Mouse (Mus musculus) neural tube, embryonic 15.5 days (tissue): Measurements from ENCODE around the gene Slc15a5. TPM values are rescaled to one million over a fixed set of nuclear protein-coding genes. Genes with fewer than 3 reads are reported as not detected.

Source experiments
- ATAC-seq: fragments of 200-750 bp; cut with Nextera tagmentation; 2 replicates; pipeline ENCODE4 v1.8.0; 2017; ENCODE audit warnings: mild to moderate bottlenecking, moderate TSS enrichment, moderate library complexity; ENCODE audit not compliant: low FRiP score
- H3K27ac ChIP-seq: fragments of 300-500 bp; sonication (generic); replicated peaks from 2 replicates; pipeline ENCODE4 v1.5.1; 2015; ENCODE audit warnings: mild to moderate bottlenecking, inconsistent platforms
- H3K27me3 ChIP-seq: fragments of 300-500 bp; sonication (generic); replicated peaks from 2 replicates; pipeline ENCODE4 v1.6.1; 2015; ENCODE audit warnings: inconsistent platforms
- H3K36me3 ChIP-seq: fragments of 300-500 bp; sonication (generic); 2 replicates; pipeline ENCODE4 v1.6.1; 2015; ENCODE audit warnings: inconsistent platforms
- H3K4me1 ChIP-seq: fragments of 300-500 bp; sonication (generic); 2 replicates; pipeline ENCODE4 v1.6.1; 2015; ENCODE audit warnings: inconsistent platforms
- H3K4me2 ChIP-seq: fragments of 300-500 bp; sonication (generic); 2 replicates; pipeline ENCODE4 v1.6.1; 2015; ENCODE audit warnings: inconsistent platforms, mild to moderate bottlenecking, moderate library complexity
- H3K4me3 ChIP-seq: fragments of 300-500 bp; sonication (generic); replicated peaks from 2 replicates; pipeline ENCODE4 v1.5.1; 2015; ENCODE audit warnings: mild to moderate bottlenecking, inconsistent platforms
- H3K9ac ChIP-seq: fragments of 300-500 bp; sonication (generic); replicated peaks from 2 replicates; pipeline ENCODE4 v1.6.1; 2015; ENCODE audit warnings: mild to moderate bottlenecking, inconsistent platforms
- H3K9me3 ChIP-seq: fragments of 300-500 bp; sonication (generic); replicated peaks from 2 replicates; pipeline ENCODE4 v1.6.1; 2016; ENCODE audit warnings: inconsistent platforms
- WGBS: fragments of 180-500 bp; shearing (Covaris S2); methylation state at CpG from one replicate; pipeline ENCODE4 v1.1.7; 2015; ENCODE audit warnings: mixed read lengths; 5-methylcytosine and 5-hydroxymethylcytosine counted together
- polyA plus RNA-seq: library from polyadenylated mRNA; unstranded; fragments of >200 nt; fragmentation: Nextera tagmentation; extraction: Ambion mirVana; gene quantifications from 2 replicates; pipeline ENCODE4 v1.2.1, GENCODE M21; 2015

The Slc15a5 gene
- polyA plus RNA-seq, 1 experiment from 2014 or later = 0.15 TPM

DNA sequence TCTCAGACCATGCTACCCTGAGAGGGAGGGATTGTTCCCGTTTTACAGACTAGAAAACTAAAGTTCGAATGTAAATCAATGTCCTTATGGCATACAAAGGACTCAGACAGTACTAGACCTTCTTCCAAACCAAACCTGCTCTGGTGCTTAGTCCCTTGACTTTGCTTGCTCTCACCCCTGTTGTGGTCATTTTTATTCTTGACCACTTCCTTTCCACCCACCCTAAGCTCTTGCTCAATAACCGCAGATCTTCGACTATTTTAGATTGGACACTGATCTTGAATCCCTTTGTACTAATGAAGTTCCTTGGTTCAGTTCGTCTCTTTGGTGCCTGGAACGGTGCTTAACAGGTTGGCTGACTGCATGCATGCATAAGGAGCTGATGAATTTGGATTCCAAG, 94.5 kb downstream of the Slc15a5 start:
- no peaks in the 10 kb centered on the region for H3K9me3 ChIP-seq
- H3K27me3 ChIP-seq = no peaks in the 10 kb centered on the region
- peaks cover 18% of the 10 kb centered on the region for H3K4me1 ChIP-seq
- no peak overlapping the region for H3K27ac ChIP-seq
- H3K4me2 ChIP-seq = no peak overlapping the region
- H3K36me3 ChIP-seq = no peaks in the 10 kb centered on the region
- H3K4me3 ChIP-seq = no peak overlapping the region
- no peak for ATAC-seq
- H3K9ac ChIP-seq = no peak overlapping the region
- WGBS = 93% methylated on average over 6 of the region's 6 CpGs

DNA sequence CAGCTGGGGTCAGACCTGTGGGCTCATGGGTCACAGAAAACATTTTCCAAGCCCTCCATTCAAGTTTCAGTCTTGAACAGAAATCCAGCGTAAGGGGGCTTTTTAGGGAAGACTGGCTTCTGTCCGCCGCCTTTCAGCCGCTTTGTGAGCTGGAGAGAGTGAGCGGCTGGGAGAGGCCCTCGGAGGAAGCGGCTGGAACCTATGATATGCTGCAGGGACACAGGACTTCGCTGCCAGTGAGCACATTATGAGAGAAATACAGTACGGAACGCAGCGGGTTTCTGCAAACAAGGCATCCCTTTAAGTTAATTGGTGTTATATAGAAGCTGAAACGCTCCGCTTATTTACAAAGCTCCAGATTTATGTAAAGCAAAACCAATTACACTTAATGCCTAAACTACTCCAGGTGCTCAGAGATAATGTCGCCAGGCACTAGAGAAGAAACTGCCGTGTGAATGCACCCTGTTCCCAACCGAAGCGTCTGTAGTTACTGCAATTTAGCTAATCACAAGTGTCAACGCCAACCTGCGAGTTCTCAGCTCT, 97.5 kb downstream of the Slc15a5 start:
- peak; percentile 45; the same call in 1 of the 2 replicates for ATAC-seq
- no peaks in the 10 kb centered on the region for H3K9me3 ChIP-seq
- H3K4me3 ChIP-seq = no peak overlapping the region
- H3K9ac ChIP-seq = no peak overlapping the region
- no peaks in the 10 kb centered on the region for H3K36me3 ChIP-seq
- no peaks in the 10 kb centered on the region for H3K27me3 ChIP-seq
- peaks cover 23% of the 10 kb centered on the region for H3K4me1 ChIP-seq
- 44% methylated on average over 19 of the region's 19 CpGs for WGBS
- no peak overlapping the region for H3K27ac ChIP-seq
- peak overlapping the region; percentile 39 for H3K4me2 ChIP-seq

DNA sequence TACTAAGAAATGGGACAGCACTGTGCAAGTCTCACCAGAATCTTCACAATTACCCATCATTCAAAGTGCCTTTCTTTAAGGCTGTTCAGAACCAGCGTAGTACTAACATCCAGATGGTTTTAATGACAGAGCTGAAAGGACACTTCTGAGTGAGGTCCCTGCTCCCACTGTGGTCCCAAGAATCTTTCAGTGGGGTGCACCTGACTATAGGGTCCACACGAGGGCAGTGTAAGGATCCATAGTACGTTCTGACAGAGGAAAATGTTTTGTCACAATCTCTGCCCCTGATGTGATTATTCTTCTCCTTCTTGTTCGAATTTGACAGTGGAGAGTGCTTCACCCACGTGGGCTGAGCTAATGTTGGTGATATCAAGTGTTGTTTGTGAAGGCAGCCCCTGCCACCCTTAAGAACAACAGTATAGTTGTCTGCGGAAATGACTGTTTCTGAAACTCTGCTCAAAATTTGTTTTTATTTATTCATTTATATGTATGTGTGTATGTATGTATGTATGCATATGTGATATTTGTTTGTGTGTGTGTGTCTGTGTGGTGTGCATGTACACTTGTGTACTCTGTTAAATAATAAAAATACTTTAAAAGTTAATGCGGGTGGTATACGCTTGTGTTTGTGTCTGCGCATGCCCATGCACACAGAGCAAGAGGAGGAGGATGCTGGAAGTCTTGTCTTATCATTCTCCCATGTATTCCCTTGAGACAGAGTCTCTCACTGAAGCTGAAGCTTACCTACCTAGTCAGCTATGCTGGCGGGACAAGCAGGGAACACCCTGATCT, 98.6 kb downstream of the Slc15a5 start:
- Histone ChIP-seq H3K9ac (no peak overlapping the region), H3K27ac (no peak overlapping the region), H3K4me3 (no peak overlapping the region), H3K4me1 (peaks cover 23% of the 10 kb centered on the region), H3K36me3 (no peaks in the 10 kb centered on the region), H3K9me3 (no peaks in the 10 kb centered on the region), H3K27me3 (no peaks in the 10 kb centered on the region), H3K4me2 (no peak overlapping the region)
- no peak for ATAC-seq
- 77% methylated on average over 10 of the region's 10 CpGs for WGBS

DNA sequence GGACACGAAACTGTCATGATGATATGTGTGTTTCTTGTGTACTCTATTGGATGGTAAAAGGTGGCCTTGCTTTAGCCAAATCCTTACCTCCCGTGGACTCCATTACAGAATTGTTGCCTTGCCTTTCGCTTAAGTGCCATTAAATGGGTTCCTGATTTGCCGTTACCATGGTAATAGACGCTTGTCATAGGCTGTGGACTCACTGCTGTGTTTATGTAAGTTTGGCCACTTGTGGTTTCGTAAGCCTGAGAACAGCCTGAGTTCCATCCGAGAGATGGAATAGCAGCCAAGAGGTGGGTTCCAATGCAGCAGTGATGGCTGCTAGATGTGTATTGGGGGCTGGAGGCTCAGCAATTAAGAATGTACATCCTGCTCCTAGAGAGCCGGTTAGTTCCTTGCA, 99.3 kb downstream of the Slc15a5 start:
- WGBS = 40% methylated on average over 8 of the region's 8 CpGs
- peaks cover 23% of the 10 kb centered on the region for H3K4me1 ChIP-seq
- H3K9ac ChIP-seq = no peak overlapping the region
- H3K27ac ChIP-seq = no peak overlapping the region
- no peak overlapping the region for H3K4me3 ChIP-seq
- H3K4me2 ChIP-seq = no peak overlapping the region
- H3K9me3 ChIP-seq = no peaks in the 10 kb centered on the region
- 0 out of 2 replicates have a peak, but pooled peaks have one; percentile 28 for ATAC-seq
- no peaks in the 10 kb centered on the region for H3K27me3 ChIP-seq
- H3K36me3 ChIP-seq = no peaks in the 10 kb centered on the region

DNA sequence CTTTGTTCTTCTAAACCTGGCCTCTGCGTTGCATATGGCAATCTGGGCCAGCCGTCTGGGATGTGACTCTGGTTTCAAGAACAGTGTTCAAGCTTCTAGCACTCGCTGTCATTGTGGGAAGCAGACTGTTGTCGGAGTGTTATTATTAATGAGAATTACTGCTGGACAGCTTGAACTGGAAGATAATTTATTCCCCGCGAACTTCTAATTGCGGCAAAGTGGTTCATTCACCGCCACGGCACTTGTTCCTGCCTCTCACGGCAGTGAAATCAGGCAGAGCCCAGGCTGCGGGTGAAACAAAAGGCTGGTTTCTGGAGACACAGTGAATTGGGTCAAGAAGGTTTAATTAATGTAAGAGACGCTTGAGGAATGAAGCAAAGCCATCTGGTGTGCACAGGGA, 99.9 kb downstream of the Slc15a5 start:
- H3K4me2 ChIP-seq = no peak overlapping the region
- H3K36me3 ChIP-seq = no peaks in the 10 kb centered on the region
- H3K9ac ChIP-seq = no peak overlapping the region
- WGBS = 27% methylated on average over 12 of the region's 12 CpGs
- H3K4me1 ChIP-seq = peaks cover 23% of the 10 kb centered on the region
- no peak for ATAC-seq
- no peak overlapping the region for H3K27ac ChIP-seq
- no peaks in the 10 kb centered on the region for H3K27me3 ChIP-seq
- H3K4me3 ChIP-seq = no peak overlapping the region
- H3K9me3 ChIP-seq = peaks cover 4% of the 10 kb centered on the region; the same call in 1 of the 2 replicates

DNA sequence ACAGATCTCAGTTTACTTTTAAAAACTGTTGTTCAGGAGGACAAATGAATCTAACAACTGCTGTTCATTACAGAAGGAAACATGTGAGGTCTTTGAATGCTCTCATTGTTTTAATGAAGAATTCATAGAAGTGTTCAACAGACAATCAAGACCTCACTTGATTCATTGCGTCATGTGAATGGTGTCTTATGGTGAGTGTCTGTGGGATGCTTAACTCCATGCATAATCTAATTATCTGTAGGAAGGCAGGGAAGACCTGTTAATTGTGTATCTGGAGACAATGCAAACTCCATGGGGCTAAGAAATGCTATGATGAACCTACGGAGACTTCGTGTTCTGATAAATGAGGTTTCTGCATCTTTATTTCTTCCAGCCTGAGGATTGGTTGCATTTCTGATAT, 103.7 kb downstream of the Slc15a5 start:
- ATAC-seq = no peak
- no peak overlapping the region for H3K9ac ChIP-seq
- H3K4me2 ChIP-seq = no peak overlapping the region
- no peak overlapping the region for H3K27ac ChIP-seq
- H3K9me3 ChIP-seq = peaks cover 4% of the 10 kb centered on the region; the same call in 1 of the 2 replicates
- H3K4me3 ChIP-seq = no peak overlapping the region
- 72% methylated on average over 3 of the region's 3 CpGs for WGBS
- H3K27me3 ChIP-seq = no peaks in the 10 kb centered on the region
- H3K36me3 ChIP-seq = no peaks in the 10 kb centered on the region
- H3K4me1 ChIP-seq = peaks cover 12% of the 10 kb centered on the region; the same call in 1 of the 2 replicates

DNA sequence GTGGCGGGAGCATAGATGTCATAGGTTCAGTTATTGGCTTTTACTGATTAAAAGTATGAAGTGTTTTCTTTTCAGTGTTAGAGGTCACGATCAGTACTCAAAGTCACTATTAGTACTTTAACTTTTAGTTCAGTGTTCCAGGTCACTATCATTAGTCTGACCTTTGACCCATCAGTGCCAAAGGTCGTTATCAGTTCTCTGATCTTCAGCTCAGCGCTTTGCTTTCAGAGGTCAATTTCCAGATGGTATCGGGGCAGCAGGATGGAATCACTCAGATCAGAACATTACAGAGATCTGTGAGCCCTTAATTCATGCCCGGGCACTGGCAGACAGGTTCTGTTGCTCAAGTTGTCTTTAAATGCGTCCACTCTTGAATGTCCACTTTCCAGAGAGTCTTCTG, 116.0 kb downstream of the Slc15a5 start:
- ATAC-seq = no peak
- WGBS = 89% methylated on average over 7 of the region's 7 CpGs
- no peaks in the 10 kb centered on the region for H3K27me3 ChIP-seq

DNA sequence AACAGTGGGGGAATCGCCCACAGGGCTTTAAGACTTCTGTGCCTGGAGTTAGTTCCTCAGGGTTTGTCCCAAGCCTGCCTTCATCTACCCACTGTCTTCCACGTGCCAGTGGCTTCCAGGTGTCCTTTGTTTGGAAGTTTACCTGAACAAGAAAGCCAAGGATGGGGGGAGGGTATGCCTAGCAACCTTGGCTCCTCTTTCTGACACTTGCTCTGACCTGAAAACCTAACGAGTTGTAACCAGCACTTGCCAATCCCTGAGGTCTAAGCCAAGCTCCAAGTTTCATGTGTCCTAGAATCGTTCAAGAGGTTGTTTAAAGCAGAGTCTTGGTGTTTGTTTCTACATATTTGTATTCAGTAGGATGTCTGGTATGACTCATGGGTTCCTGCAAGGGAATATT, 116.9 kb downstream of the Slc15a5 start:
- Histone ChIP-seq H3K4me1 (0 out of 2 replicates have a peak, but pooled peaks cover 3% of the 10 kb centered on the region), H3K9me3 (no peaks in the 10 kb centered on the region), H3K4me2 (no peak overlapping the region), H3K36me3 (no peaks in the 10 kb centered on the region), H3K4me3 (no peak overlapping the region), H3K9ac (no peak overlapping the region), H3K27me3 (no peaks in the 10 kb centered on the region), H3K27ac (no peak overlapping the region)
- WGBS = 75% methylated on average over 4 of the region's 4 CpGs
- no peak for ATAC-seq

More for the DNA sequence above, 116.0 kb downstream of the Slc15a5 start:
- Histone ChIP-seq H3K36me3 (no peaks in the 10 kb centered on the region), H3K4me2 (no peak overlapping the region), H3K27ac (no peak overlapping the region), H3K9ac (no peak overlapping the region), H3K4me1 (0 out of 2 replicates have a peak, but pooled peaks cover 3% of the 10 kb centered on the region), H3K4me3 (no peak overlapping the region), H3K9me3 (no peaks in the 10 kb centered on the region)

DNA sequence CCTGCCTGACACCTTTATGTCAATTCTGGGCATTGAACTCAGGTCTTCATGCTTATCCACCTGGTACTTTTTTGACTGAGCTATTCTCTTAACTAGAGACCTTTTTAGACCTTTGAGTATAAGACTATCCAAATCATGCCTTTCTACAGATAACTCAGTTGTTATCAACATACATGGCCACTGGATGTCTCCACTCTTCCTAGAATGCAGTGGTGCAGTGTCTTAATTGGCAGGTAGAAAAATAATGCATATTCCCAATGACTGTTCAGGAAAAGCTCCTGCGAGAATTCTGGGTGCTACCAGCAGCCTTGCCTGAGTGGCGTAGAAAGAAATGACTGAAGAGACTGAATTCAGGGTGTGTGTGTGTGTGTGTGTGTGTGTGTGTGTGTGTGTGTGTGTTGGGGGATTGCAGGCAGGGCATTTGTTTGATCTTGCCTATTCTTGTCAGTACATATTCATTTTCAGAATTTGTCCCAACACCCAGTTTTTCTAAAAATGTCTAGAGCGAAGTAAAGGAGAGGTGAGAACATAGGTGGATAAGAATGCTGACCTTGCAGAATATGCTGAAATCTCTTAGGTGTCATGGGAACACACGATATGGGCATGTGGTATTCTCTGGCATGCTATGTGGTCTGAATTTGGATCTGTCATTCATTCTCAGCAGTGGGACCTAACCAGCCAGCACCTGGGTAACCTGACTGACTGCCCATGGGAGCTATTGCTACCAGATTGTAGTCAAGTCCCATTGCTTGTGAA, 119.5 kb downstream of the Slc15a5 start:
- Histone ChIP-seq H3K4me3 (no peak overlapping the region), H3K36me3 (no peaks in the 10 kb centered on the region), H3K9ac (no peak overlapping the region), H3K4me1 (peaks cover 7% of the 10 kb centered on the region), H3K27me3 (no peaks in the 10 kb centered on the region), H3K27ac (no peak overlapping the region), H3K4me2 (no peak overlapping the region), H3K9me3 (no peaks in the 10 kb centered on the region)
- no peak for ATAC-seq
- WGBS = 81% methylated on average over 4 of the region's 4 CpGs

DNA sequence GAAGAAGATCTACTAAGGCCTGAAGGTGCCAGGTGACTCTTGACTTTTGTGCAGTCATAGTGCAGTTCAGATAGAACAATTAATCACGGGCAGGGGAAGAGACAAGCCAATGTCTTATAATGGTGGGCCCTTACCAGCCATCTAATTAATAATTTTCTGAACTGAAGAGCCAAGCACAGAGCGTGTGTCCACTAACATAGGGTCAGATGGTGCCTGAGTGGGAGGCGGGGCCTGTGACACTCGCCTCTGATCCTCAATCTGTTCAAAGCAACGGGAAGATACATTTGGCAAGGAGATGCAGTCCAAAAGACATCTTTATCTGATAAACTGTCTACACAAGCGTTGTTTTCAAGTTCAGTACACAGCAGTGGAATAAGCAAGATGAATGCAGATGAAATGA, 122.1 kb downstream of the Slc15a5 start:
- no peak overlapping the region for H3K9ac ChIP-seq
- peaks cover 7% of the 10 kb centered on the region for H3K4me1 ChIP-seq
- no peaks in the 10 kb centered on the region for H3K9me3 ChIP-seq
- H3K27me3 ChIP-seq = no peaks in the 10 kb centered on the region
- H3K27ac ChIP-seq = no peak overlapping the region
- no peak for ATAC-seq
- no peaks in the 10 kb centered on the region for H3K36me3 ChIP-seq
- WGBS = 91% methylated on average over 6 of the region's 6 CpGs
- H3K4me2 ChIP-seq = no peak overlapping the region
- no peak overlapping the region for H3K4me3 ChIP-seq

DNA sequence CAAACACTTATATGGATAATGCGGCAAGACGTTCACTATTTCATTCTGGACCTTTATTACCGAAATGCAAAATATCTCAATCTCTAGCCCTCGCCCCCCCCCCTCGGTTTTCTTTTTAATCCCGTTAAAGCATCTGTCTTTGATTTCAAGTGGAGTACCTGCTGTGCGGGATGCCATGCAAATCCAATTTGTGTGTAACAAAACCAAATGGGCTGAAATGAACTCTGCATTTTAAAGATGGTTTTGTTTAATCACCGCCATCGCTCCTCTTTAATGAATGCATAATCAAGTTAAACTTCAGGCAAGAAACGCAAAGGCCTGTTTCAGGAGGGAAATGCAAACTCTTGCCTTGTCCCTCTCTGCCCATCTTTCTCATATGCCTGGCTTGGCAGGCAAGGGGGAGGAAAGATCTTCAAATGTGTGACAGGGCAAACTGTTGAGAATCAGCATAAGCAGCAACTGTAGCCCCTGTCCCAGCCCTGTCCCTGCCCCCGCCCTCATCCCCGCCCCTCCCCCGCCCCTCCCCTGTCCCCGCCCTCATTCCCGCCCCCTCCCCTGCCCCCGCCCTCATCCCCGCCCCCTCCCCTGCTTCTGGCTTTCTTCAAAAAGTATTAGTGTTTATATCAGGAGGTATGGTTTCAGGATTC, 122.8 kb downstream of the Slc15a5 start:
- Histone ChIP-seq H3K4me2 (0 out of 2 replicates have a peak overlapping the region, but pooled peaks have one; percentile 6), H3K4me3 (no peak overlapping the region), H3K27me3 (no peaks in the 10 kb centered on the region), H3K9ac (no peak overlapping the region), H3K36me3 (no peaks in the 10 kb centered on the region), H3K9me3 (no peaks in the 10 kb centered on the region), H3K4me1 (peaks cover 7% of the 10 kb centered on the region), H3K27ac (no peak overlapping the region)
- ATAC-seq = peak; percentile 28; the same call in 1 of the 2 replicates
- WGBS = 33% methylated on average over 15 of the region's 17 CpGs
